Mouse (Mus musculus): ENCODE results near the gene Afap1l2. TPM values are rescaled to one million over a fixed set of nuclear protein-coding genes. Genes with fewer than 3 reads are reported as not detected.

Gene Afap1l2
- polyA plus RNA-seq, 1 experiment from 2014 or later: 1.3 TPM

GRCm38 (mm10) chr19:56893326-56893725 lies 114.7 kb downstream of the Afap1l2 start:
- H3K4me3 ChIP-seq: no peak overlapping the region
- ATAC-seq: no peak

GRCm38 (mm10) chr19:56892586-56892985 lies 115.4 kb downstream of the Afap1l2 start:
- WGBS (ENCODE audit: insufficient replicate concordance): 69% methylated on average over 5 of the region's 5 CpGs
- H3K4me3 ChIP-seq: no peak overlapping the region
- no peak for ATAC-seq

More at GRCm38 (mm10) chr19:56893326-56893725, 114.7 kb downstream of the Afap1l2 start:
- 58% methylated on average over 5 of the region's 5 CpGs for WGBS (ENCODE audit: insufficient replicate concordance)
- H3K27me3 ChIP-seq (replicated peaks): no peaks in the 10 kb centered on the region
- H3K9me3 ChIP-seq (replicated peaks): no peaks in the 10 kb centered on the region
- no peak overlapping the region for H3K9ac ChIP-seq
- H3K4me2 ChIP-seq: no peak overlapping the region
- no peaks in the 10 kb centered on the region for H3K36me3 ChIP-seq
- no peaks in the 10 kb centered on the region for H3K4me1 ChIP-seq
- H3K27ac ChIP-seq: no peak overlapping the region

GRCm38 (mm10) chr19:56891438-56891837 lies 116.6 kb downstream of the Afap1l2 start:
- no peaks in the 10 kb centered on the region for H3K9me3 ChIP-seq (replicated peaks)
- ATAC-seq: no peak
- H3K4me3 ChIP-seq: no peak overlapping the region
- H3K27me3 ChIP-seq (replicated peaks): no peaks in the 10 kb centered on the region
- 45% methylated on average over 2 of the region's 2 CpGs for WGBS (ENCODE audit: insufficient replicate concordance)
- no peak overlapping the region for H3K9ac ChIP-seq
- no peak overlapping the region for H3K27ac ChIP-seq
- no peak overlapping the region for H3K4me2 ChIP-seq
- no peaks in the 10 kb centered on the region for H3K36me3 ChIP-seq
- H3K4me1 ChIP-seq: no peaks in the 10 kb centered on the region

More at GRCm38 (mm10) chr19:56892586-56892985, 115.4 kb downstream of the Afap1l2 start:
- Histone ChIP-seq H3K27me3 (replicated peaks) (no peaks in the 10 kb centered on the region), H3K4me2 (no peak overlapping the region), H3K9me3 (replicated peaks) (no peaks in the 10 kb centered on the region), H3K36me3 (no peaks in the 10 kb centered on the region), H3K4me1 (no peaks in the 10 kb centered on the region), H3K9ac (no peak overlapping the region), H3K27ac (no peak overlapping the region)

- Histone ChIP-seq H3K36me3 (no peaks in the 10 kb centered on the region), H3K9me3 (replicated peaks) (no peaks in the 10 kb centered on the region), H3K4me1 (no peaks in the 10 kb centered on the region), H3K9ac (no peak overlapping the region), H3K4me3 (no peak overlapping the region), H3K27ac (no peak overlapping the region), H3K4me2 (no peak overlapping the region), H3K27me3 (replicated peaks) (0 out of 2 replicates have a peak, but pooled peaks cover 1% of the 10 kb centered on the region)
- ATAC-seq: no peak
- 57% methylated on average over 5 of the region's 5 CpGs for WGBS (ENCODE audit: insufficient replicate concordance)
Measured at GRCm38 (mm10) chr19:56888654-56889053, 119.4 kb downstream of the Afap1l2 start.

GRCm38 (mm10) chr19:56887879-56888278 lies 120.1 kb downstream of the Afap1l2 start:
- H3K4me1 ChIP-seq: no peaks in the 10 kb centered on the region
- H3K4me3 ChIP-seq: no peak overlapping the region
- H3K4me2 ChIP-seq: no peak overlapping the region
- no peak overlapping the region for H3K9ac ChIP-seq
- ATAC-seq: no peak
- 69% methylated on average over 10 of the region's 10 CpGs for WGBS (ENCODE audit: insufficient replicate concordance)
- H3K27me3 ChIP-seq (replicated peaks): 0 out of 2 replicates have a peak, but pooled peaks cover 5% of the 10 kb centered on the region
- no peaks in the 10 kb centered on the region for H3K36me3 ChIP-seq
- no peak overlapping the region for H3K27ac ChIP-seq
- H3K9me3 ChIP-seq (replicated peaks): no peaks in the 10 kb centered on the region

- no peak overlapping the region for H3K27ac ChIP-seq
- H3K36me3 ChIP-seq: no peaks in the 10 kb centered on the region
- peaks cover 87% of the 10 kb centered on the region for H3K27me3 ChIP-seq (replicated peaks)
- H3K9me3 ChIP-seq (replicated peaks): no peaks in the 10 kb centered on the region
- no peak overlapping the region for H3K4me3 ChIP-seq
- ATAC-seq: no peak
- H3K9ac ChIP-seq: no peak overlapping the region
- H3K4me1 ChIP-seq: peaks cover 6% of the 10 kb centered on the region
- H3K4me2 ChIP-seq: no peak overlapping the region
- WGBS (ENCODE audit: insufficient replicate concordance): 63% methylated on average over 6 of the region's 6 CpGs
Measured at GRCm38 (mm10) chr19:56877364-56877763, 130.7 kb downstream of the Afap1l2 start.

GRCm38 (mm10) chr19:56874601-56875315 lies 133.3 kb downstream of the Afap1l2 start:
- H3K4me1 ChIP-seq: peaks cover 6% of the 10 kb centered on the region
- no peaks in the 10 kb centered on the region for H3K9me3 ChIP-seq (replicated peaks)
- no peak for ATAC-seq
- no peaks in the 10 kb centered on the region for H3K36me3 ChIP-seq
- 12% methylated on average over 30 of the region's 30 CpGs for WGBS (ENCODE audit: insufficient replicate concordance)
- no peak overlapping the region for H3K27ac ChIP-seq
- no peak overlapping the region for H3K9ac ChIP-seq
- peak overlapping the region; percentile 68 for H3K4me2 ChIP-seq
- H3K27me3 ChIP-seq (replicated peaks): peaks cover 83% of the 10 kb centered on the region
- peak overlapping the region; percentile 38 for H3K4me3 ChIP-seq

GRCm38 (mm10) chr19:56873816-56874600 lies 134.0 kb downstream of the Afap1l2 start, which contains the start of gene Vwa2:
TSS of gene Vwa2 (plus strand) at chr19:56874249.
- H3K4me1 ChIP-seq: peaks cover 6% of the 10 kb centered on the region
- peak within 1 kb of the TSS; percentile 68 for H3K4me2 ChIP-seq
- H3K27ac ChIP-seq: no peak within 1 kb of the TSS
- H3K27me3 ChIP-seq (replicated peaks): peaks cover 87% of the 10 kb centered on the region
- no peak for ATAC-seq
- H3K36me3 ChIP-seq: no peaks in the 10 kb centered on the region
- no peaks in the 10 kb centered on the region for H3K9me3 ChIP-seq (replicated peaks)
- WGBS (ENCODE audit: insufficient replicate concordance): 4% methylated on average over 70 of the region's 71 CpGs
- peak within 1 kb of the TSS; percentile 38 for H3K4me3 ChIP-seq
- H3K9ac ChIP-seq: no peak within 1 kb of the TSS

GRCm38 (mm10) chr19:56867701-56868100 lies 140.3 kb downstream of the Afap1l2 start:
- WGBS (ENCODE audit: insufficient replicate concordance): 45% methylated on average over 4 of the region's 4 CpGs
- ATAC-seq: no peak
- H3K27ac ChIP-seq: no peak overlapping the region

More at GRCm38 (mm10) chr19:56867701-56868100, 140.3 kb downstream of the Afap1l2 start:
- Histone ChIP-seq H3K9ac (no peak overlapping the region), H3K9me3 (replicated peaks) (no peaks in the 10 kb centered on the region), H3K27me3 (replicated peaks) (peaks cover 59% of the 10 kb centered on the region), H3K4me3 (no peak overlapping the region), H3K4me1 (no peaks in the 10 kb centered on the region), H3K36me3 (no peaks in the 10 kb centered on the region), H3K4me2 (no peak overlapping the region)

Other genes starting within 250 kb of the Afap1l2 start
- gene Ccdc186, start 186.0 kb downstream of the Afap1l2 start, polyA plus RNA-seq (2016; fragmentation: Nextera tagmentation; extraction: Ambion mirVana): 7.7 and 8.1 TPM in 2 replicates
- gene Tdrd1, start 182.0 kb downstream of the Afap1l2 start, polyA plus RNA-seq (2016; fragmentation: Nextera tagmentation; extraction: Ambion mirVana): 0.20 TPM in 2 replicates
- gene Vwa2, start 134.0 kb downstream of the Afap1l2 start, polyA plus RNA-seq (2016; fragmentation: Nextera tagmentation; extraction: Ambion mirVana): 0.08 and 0.11 TPM in 2 replicates

Measured in liver, embryonic 12.5 days (tissue).